Mouse (Mus musculus) kidney, adult 2 months (tissue): ENCODE results near the gene Slc25a5.

ENCODE experiments used
- CTCF ChIP-seq: fragments of 200-500 bp; conservative IDR thresholded peaks from 2 replicates; pipeline ENCODE4 v1.5.1; 2011; ENCODE audit warnings: low read depth, mild to moderate bottlenecking, control low read depth, low read length, moderate library complexity, mixed read lengths; ENCODE audit not compliant: insufficient read depth, insufficient read length
- POLR2A ChIP-seq: fragments of 200-500 bp; IDR thresholded peaks from one replicate; pipeline ENCODE4 v1.6.1; 2011; ENCODE audit warnings: low read depth, low read length, control low read depth

DNA sequence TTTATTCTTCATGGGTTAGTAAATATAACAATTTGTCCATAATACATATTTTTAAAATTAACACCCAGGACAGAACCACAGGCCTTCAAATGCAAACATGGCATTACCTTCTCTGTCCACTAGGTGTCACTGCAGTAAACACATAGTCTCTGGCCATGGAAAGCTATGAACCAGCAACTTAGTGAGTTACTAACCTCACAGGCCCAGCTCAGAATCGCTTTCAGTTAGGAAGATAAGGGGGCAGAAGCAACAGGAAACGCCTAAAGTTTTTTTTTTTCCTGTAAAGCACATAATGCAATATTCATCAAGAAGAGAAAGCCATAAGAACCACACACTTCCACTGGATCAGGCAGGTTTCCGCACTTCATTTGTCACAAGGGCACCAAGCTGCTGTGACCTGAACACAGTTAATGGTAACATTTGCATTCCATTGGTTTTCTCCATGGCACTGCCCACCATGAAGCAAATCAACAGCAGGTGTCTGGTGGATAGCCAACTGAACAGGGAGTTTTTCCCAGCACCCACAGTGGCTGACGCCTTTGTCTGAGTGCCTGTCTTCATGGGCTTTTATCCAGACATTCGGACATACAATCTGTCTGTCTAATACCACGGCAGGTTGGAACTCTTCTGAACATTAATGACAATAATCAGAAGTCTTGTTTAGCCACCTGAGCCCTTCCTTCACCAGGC is 34.4 kb upstream of the Slc25a5 start:
- peak; percentile 14; the same call in 1 of the 2 replicates for TF ChIP-seq CTCF
- no peak for TF ChIP-seq POLR2A
